Mouse (Mus musculus) embryonic facial prominence, embryonic 13.5 days (tissue): ENCODE measurements around the gene Ppp6r2. TPM values are rescaled to one million over a fixed set of nuclear protein-coding genes. Genes with fewer than 3 reads are reported as not detected.

Source experiments
- microRNA-seq: library from miRNA; unstranded; fragments of <30 nt; microRNA quantifications from one replicate; pipeline ENCODE4, GENCODE M21; 2016
- polyA plus RNA-seq: library from polyadenylated mRNA; unstranded; fragments of >200 nt; fragmentation: Nextera tagmentation; extraction: Ambion mirVana; gene quantifications from 2 replicates; pipeline ENCODE4 v1.2.1, GENCODE M21; 2015

Gene Ppp6r2
- polyA plus RNA-seq, 1 experiment from 2014 or later = 40.0 TPM

Small RNA genes within 50 kb of the gene (microRNA-seq; reads per million reads assigned to microRNA genes)
- gene Mir6958 = 0.92 reads per million
- 1.3 reads per million for gene Mir6959
- gene Mir7118 = not detected

Other genes with a start within 250 kb of the Ppp6r2 start
- gene Mlc1, start 232.5 kb upstream of the Ppp6r2 start, polyA plus RNA-seq = 0.24 and 0.33 TPM in 2 replicates
- not detected in 2 replicates for gene Mov10l1, start 228.6 kb upstream of the Ppp6r2 start, polyA plus RNA-seq
- 0.69 and 0.96 TPM in 2 replicates for gene Panx2, start 151.8 kb upstream of the Ppp6r2 start, polyA plus RNA-seq
- gene Trabd, start 136.4 kb upstream of the Ppp6r2 start, polyA plus RNA-seq = 47.3 and 47.7 TPM in 2 replicates
- gene Selenoo, start 122.5 kb upstream of the Ppp6r2 start, polyA plus RNA-seq = 20.2 and 24.0 TPM in 2 replicates
- gene Tubgcp6, start 88.4 kb upstream of the Ppp6r2 start, polyA plus RNA-seq = 17.0 and 18.0 TPM in 2 replicates
- gene Hdac10, start 82.9 kb upstream of the Ppp6r2 start, polyA plus RNA-seq = 19.5 and 19.6 TPM in 2 replicates
- gene Mapk12, start 70.8 kb upstream of the Ppp6r2 start, polyA plus RNA-seq = 4.6 and 4.7 TPM in 2 replicates
- gene Mapk11, start 61.9 kb upstream of the Ppp6r2 start, polyA plus RNA-seq = 13.3 and 13.5 TPM in 2 replicates
- 130 and 157 TPM in 2 replicates for gene Plxnb2, start 30.8 kb upstream of the Ppp6r2 start, polyA plus RNA-seq
- 21.3 TPM in 2 replicates for gene Dennd6b, start 15.1 kb upstream of the Ppp6r2 start, polyA plus RNA-seq
- gene Sbf1, start 103.8 kb downstream of the Ppp6r2 start, polyA plus RNA-seq = 57.4 and 57.8 TPM in 2 replicates
- gene Adm2, start 111.2 kb downstream of the Ppp6r2 start, polyA plus RNA-seq = not detected in 2 replicates
- not detected in 2 replicates for gene Miox, start 122.8 kb downstream of the Ppp6r2 start, polyA plus RNA-seq
- gene Lmf2, start 144.1 kb downstream of the Ppp6r2 start, polyA plus RNA-seq = 53.3 and 62.2 TPM in 2 replicates
- 164 and 188 TPM in 2 replicates for gene Ncaph2, start 144.2 kb downstream of the Ppp6r2 start, polyA plus RNA-seq
- gene Sco2, start 162.3 kb downstream of the Ppp6r2 start, polyA plus RNA-seq = 4.6 and 4.7 TPM in 2 replicates
- gene Tymp, start 165.5 kb downstream of the Ppp6r2 start, polyA plus RNA-seq = 1.4 and 1.6 TPM in 2 replicates
- gene Odf3b, start 167.7 kb downstream of the Ppp6r2 start, polyA plus RNA-seq = 0.54 and 0.93 TPM in 2 replicates
- gene Klhdc7b, start 173.4 kb downstream of the Ppp6r2 start, polyA plus RNA-seq = not detected in 2 replicates
- not detected in 2 replicates for gene Syce3, start 198.9 kb downstream of the Ppp6r2 start, polyA plus RNA-seq
- 0.55 and 0.66 TPM in 2 replicates for gene Cpt1b, start 214.3 kb downstream of the Ppp6r2 start, polyA plus RNA-seq
- gene C730034F03Rik, start 218.0 kb downstream of the Ppp6r2 start, polyA plus RNA-seq = 5.5 and 6.0 TPM in 2 replicates
- not detected in 2 replicates for gene Gm44502, start 218.1 kb downstream of the Ppp6r2 start, polyA plus RNA-seq
- 59.3 and 71.1 TPM in 2 replicates for gene Chkb, start 218.4 kb downstream of the Ppp6r2 start, polyA plus RNA-seq
- 2.8 and 5.4 TPM in 2 replicates for gene Mapk8ip2, start 242.4 kb downstream of the Ppp6r2 start, polyA plus RNA-seq